Mouse (Mus musculus): ENCODE measurements around the gene Fxyd2. TPM values are rescaled to one million over a fixed set of nuclear protein-coding genes. Genes with fewer than 3 reads are reported as not detected.

The Fxyd2 gene
- polyA plus RNA-seq, 1 experiment = 16.5 TPM

DNA sequence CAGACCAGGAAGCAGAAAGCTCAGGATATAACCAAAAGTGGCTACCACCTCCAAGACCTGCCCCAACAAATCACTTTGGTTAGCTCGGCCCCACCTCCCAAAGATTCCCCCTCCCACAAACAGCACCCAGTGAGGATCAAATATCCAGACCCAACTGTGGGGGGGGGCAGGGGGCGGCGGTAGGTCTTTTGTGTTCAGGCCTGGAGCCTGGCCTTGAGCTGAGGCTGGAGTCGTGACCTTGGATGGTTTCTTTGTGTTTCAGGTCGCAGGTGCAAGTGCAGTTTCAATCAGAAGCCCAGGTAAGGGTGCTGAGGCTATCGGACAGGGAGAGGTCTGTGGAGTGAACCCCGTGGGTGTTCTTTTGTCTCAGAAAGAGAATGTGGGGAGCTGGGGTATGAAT is 8.2 kb upstream of the Fxyd2 start:
- no peak for DNase-seq (ENCODE audit: low spot score)

DNA sequence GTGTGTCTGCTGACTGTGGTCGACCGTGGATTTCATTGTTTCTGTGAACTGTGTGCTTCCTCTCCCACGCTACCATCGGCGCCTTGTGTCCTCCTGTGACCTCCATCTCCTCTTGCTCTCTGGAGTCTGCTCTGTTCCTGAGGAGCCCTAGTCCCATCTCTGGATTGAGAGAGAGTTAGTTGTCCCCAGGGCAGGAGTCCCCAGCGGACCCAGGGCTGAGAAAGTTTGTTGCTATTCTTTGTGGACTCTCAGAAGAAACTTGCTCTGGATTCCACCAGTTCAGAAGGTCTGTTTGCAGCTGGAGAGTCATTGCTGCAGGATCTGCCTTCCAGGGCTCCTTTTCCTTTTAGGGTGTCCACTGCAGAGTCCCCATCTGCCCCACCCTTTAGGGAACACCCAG is 4.3 kb upstream of the Fxyd2 start:
- no peak for DNase-seq (ENCODE audit: low spot score)

DNA sequence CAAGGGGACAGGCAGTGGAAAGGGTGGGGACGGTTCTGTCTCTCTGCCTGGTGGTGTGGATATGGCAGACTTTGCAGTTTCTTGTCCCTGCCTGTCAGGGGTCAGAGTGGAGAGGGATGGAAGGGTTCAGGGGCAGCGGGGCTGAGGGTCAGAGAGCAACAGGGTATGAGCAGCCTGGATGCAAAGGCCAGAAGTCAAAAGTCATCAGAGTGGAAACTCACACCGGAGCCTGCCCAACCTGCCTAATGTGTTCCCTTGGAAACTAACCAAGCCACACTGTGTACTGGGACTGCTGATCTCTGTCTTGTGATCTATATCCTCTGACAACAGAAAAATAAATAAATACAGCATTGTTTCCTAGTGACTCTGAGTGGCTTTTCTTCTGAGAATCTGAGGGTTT is 3.7 kb upstream of the Fxyd2 start:
- no peak for DNase-seq (ENCODE audit: low spot score)

GRCm38 (mm10) chr9:45398336-45398735 is 1.1 kb upstream of the Fxyd2 start:
- no peak for DNase-seq (ENCODE audit: low spot score)

GRCm38 (mm10) chr9:45401851-45402250 is 2.4 kb downstream of the Fxyd2 start:
- no peak for DNase-seq (ENCODE audit: low spot score)

DNA sequence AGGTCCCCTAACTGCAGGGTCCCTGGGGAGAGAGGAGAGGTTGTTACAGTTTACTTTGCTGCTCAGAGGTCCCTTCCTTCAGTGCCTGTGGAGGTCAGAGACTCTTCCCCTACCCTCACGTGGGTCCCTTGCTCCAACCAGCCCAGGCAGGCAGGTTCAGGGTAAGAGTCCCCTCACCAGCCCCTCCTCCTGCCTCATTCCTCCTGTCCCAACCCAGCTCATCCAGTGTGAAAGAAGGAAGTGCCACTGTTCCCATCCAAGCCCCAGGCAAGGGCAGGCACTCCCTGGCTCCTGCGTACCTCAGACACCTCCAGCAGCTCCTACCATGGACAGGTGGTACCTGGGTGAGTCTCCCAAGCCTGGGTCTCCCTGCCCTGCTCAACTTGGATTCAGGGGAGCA is 3.5 kb downstream of the Fxyd2 start:
- DNase-seq (ENCODE audit: low spot score) = no peak

- DNase-seq (ENCODE audit: low spot score) = no peak
Observed at GRCm38 (mm10) chr9:45405694-45406093, 6.2 kb downstream of the Fxyd2 start.

- no peak for DNase-seq (ENCODE audit: low spot score)
Observed at GRCm38 (mm10) chr9:45406808-45407207, 7.3 kb downstream of the Fxyd2 start.

DNA sequence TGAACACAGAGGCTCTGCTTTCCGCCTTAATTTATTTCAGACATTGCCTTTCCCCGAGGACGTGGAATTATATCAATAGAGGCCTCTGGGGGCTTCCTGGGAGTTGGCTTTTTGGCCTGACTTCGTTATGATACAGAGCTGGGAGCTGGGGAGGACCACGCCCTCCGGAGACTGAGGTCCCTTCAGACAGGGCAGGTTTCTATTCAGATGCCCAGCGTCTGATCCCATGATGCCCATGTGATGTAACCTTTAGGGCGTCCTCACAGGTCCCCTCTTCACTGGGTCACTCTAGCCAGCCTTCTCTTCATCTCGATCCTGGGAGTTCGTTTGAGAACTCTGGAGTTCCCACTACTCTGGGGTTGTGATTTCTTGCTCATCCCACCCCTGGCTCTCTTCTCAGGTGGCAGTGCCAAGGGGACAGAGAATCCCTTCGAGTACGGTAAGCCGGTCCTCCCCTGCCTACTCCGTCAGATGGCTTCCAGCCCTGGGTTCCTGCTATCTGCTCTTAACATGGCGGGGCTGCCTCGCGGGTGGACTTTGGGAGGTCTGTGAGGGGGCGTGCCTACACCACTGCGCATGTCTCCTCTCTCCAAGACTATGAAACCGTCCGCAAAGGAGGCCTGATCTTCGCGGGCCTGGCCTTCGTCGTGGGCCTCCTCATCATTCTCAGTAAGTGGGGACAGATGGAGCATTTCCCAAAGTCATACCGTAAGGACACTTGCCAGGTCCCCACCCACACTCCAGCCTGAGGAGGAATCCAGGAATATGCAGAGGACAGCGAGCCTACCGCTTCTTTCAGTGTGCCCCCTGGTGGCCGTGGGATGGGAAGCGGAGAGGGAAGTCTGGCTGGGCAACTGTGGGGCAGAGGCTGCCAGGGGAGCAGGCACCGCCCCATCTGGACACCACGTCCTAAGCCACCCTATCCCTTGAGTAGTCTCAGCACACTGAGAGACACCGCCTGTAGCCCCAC is 8.5 kb downstream of the Fxyd2 start:
- DNase-seq (ENCODE audit: low spot score) = peak; percentile 63

DNA sequence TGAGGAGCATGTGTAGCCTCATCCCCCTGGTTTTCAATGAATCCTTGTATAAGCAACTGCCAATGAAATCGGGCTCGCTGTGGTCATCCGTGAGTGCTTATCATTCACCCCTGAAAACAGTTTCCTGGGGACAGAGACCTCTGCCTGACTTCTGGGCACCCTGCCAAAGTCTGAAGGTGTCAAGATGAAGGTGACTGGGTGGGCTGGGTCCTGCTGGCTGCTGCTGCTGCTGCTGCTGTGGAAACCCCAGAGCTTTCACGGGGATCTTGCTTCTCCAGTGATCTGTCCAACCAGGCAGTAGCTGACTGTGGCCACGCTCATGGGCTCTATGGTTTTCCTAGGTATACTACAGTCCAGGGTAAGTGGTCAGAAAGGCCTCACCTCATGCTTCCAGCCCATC is 10.7 kb downstream of the Fxyd2 start:
- DNase-seq (ENCODE audit: low spot score) = no peak

DNA sequence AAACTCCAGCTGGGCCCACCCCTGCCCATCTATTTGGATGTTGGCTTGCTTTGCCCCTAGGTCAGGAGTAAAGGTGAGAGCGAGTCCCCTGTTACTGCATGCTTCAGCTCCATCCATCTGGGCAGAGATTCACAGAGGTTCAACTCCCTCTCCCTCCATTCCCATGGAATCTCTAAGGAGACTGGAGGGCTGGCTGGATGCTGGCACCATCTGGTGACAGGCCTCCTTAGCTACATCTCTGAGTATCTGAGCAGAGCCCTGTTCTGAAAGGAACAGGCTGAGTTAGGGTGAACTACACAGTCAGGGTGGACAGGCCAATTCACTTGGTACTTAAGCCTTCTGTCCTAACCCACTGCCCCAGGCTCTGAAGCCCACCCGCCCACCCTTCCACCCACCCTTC is 11.1 kb downstream of the Fxyd2 start:
- no peak for DNase-seq (ENCODE audit: low spot score)

- no peak for DNase-seq (ENCODE audit: low spot score)
Observed at GRCm38 (mm10) chr9:45411111-45411510, 11.6 kb downstream of the Fxyd2 start.

DNA sequence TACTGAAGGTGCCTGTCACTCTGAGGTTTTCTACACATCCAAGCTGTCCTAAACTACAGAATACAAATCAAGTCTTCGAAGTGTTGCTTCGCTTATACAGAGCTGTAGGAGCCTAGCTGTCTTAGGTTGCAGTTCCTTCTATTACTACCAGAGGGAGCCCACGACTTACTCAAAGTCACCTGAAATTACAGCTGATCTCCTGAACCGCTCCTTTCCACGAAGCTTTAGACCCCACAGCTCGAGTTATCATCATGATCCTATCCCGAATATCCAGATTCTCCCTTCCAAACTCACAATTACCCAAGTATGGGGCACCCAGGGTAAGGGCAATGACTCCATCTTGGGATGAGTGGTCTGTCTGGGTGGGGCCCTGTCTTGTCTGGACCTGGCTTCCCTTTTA is 12.3 kb downstream of the Fxyd2 start:
- DNase-seq (ENCODE audit: low spot score) = no peak

DNA sequence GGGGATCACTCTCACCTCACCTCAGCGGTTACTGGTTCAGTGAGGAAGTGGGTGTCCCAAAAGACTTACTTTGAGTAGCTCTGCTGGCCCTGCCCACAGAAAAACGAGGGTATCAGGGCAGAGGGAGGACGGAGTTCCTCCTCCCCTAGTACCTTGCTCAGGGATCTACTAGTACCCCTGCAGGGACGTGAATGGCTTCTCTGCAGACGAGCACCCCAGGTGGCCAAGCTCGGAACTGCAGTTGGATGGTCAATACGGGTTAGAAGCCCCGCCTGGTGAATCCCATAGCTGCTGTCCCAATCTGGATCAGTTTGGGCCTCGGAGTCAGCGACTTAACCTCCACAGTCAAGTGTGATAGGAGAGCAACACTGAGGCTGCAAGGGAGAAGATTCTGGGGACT is 12.8 kb downstream of the Fxyd2 start:
- peak; percentile 76 for DNase-seq (ENCODE audit: low spot score)

- no peak for DNase-seq (ENCODE audit: low spot score)
Observed at GRCm38 (mm10) chr9:45412700-45413477, 13.4 kb downstream of the Fxyd2 start.

DNA sequence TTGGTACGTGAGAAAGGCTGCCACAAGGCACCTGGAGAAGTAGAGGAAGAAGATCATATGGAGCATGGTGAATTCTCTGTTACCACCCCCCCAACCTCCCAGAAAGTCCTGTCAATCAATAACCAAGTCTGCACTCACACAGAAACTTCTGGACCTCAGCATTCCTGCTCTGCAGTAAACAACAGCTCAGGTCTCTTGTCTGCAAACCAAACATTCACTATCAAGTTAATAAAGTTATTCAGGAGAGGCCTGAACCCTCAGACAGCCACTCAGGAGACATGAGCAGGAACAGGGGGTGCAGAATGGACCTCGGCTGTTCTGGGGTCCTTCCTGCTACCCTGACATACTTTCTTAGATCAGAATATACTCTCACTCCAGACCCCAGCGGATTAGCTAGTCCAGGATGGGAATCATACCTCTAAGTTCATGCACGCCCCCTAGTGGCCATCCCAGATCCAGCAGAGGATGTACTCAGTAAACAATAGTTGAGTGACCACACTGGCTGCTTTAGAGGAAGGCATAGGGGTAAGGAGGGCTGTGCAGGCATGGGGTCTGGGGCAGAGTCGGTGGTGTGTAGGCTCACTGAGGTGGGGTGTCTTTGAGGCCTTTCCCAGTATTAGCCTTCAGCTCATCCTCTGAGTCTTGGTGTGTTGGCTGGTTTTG is 14.1 kb downstream of the Fxyd2 start:
- no peak for DNase-seq (ENCODE audit: low spot score)

GRCm38 (mm10) chr9:45415912-45416311 is 16.4 kb downstream of the Fxyd2 start:
- DNase-seq (ENCODE audit: low spot score) = no peak

- DNase-seq (ENCODE audit: low spot score) = no peak
Observed at GRCm38 (mm10) chr9:45417245-45417644, 17.8 kb downstream of the Fxyd2 start.

DNA sequence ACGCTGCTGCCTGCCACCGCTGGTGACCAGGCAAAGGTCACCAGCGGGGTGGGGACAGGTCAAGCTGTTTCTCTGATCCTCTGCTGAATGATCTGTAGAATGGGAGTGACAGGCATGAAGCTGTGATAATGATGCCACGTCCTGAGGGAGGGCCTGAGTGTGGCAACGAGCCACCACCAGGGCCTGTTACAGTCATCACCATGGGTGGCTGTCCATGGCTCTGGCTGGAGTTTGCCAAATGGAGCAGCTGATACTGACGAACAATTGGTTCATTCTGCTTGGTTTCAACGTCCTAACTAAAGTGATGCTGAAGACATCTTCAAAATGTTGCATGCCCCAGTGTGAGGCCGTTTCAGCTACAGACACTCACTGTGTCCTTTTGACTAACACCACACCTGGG is 18.8 kb downstream of the Fxyd2 start:
- no peak for DNase-seq (ENCODE audit: low spot score)

DNA sequence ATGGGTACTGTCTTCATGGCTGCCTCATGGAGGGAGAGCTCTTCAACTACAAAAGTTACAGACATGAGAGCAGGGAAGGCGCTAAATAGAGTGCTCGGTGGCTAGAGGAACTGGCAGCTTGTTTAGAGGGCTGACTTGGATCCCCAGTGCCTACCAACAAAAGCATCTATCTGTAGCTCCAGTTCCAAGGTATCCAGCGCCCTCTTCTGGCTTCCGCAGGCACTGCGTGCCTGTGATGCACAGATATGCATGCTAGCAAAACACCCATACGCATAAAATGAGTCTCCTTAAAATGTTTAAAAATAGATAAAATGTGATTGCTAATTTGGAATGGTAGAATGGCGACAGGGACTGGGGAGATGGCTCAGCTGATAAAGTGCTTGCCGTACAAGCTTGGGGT is 21.7 kb downstream of the Fxyd2 start:
- no peak for DNase-seq (ENCODE audit: low spot score)

- DNase-seq (ENCODE audit: low spot score) = no peak
Observed at GRCm38 (mm10) chr9:45422761-45423298, 23.4 kb downstream of the Fxyd2 start.

DNA sequence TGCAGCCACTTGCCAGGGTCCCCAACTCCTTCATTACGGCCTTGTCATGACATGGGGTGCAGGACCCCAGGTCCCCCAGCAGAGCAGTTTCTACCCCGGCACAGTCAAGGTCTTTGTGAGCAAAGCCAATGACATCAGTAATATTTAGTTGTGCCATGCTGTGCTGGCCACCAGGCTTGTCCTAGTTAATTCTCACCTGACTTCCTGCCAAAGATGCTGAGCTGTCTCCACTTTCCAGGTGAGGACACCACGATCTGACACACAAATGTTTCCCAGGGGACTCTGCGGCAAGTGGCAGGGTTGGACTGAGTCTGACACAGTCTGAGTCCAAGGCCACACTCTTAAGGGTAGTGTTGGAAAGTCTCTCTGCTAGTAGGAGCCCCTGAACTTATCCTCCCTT is 27.0 kb downstream of the Fxyd2 start, which contains the start of gene Dscaml1:
Gene Dscaml1, plus strand, starts transcription at position 173 of the 400 bp plus-strand sequence.
- DNase-seq (ENCODE audit: low spot score) = no peak
